Mouse (Mus musculus): ENCODE results near the gene Mt1. TPM values are rescaled to one million over a fixed set of nuclear protein-coding genes. Genes with fewer than 3 reads are reported as not detected.

Gene Mt1
- total RNA-seq, 2 experiments from 2014 or later, result 120 to 233 TPM

- peak; percentile 87 for ATAC-seq (replicated peaks; ENCODE audit: poor library complexity, severe bottlenecking)
Observed at GRCm38 (mm10) chr8:94199202-94199869, 20.5 kb downstream of the Mt1 start.

DNA sequence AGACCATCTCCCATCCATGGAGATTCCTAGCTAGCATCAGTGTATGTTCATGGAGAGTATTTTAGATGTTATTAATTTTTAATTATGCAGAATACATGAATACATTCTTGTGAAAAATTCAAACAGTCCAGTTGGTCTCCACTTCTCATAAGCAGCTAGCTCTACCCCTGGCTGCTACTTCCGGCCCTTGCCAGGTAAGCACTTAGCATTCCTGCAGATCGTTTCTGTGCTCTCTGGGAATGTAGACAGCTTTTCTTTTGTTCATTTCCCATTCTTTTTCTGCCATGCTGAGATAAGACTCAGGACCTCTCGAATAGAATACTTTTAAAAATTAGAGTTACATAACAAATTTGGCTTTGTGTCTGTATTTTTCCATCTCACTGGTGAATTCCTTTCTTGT, 25.2 kb downstream of the Mt1 start:
- ATAC-seq (replicated peaks; ENCODE audit: poor library complexity, severe bottlenecking), result no peak

- peak; percentile 100 for ATAC-seq (replicated peaks; ENCODE audit: poor library complexity, severe bottlenecking)
Observed at GRCm38 (mm10) chr8:94205736-94206135, 26.9 kb downstream of the Mt1 start.

DNA sequence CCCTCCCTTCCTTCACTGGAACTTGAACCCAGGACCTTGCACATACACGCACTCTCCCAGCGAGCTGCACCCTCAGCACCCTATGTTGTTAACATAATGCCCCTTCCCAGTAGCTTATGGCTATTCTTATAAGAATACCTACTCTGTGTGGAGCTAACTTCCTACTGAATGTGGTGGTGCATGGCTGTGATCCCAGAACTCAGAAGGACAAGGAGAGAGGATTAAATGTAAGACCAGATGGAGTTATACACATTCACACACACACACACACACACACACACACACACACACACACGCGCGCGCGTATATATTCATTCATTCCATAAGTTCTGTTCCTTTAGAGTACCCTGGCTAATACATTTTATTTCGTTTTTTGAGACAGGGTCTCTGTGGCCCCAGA, 27.4 kb downstream of the Mt1 start:
- ATAC-seq (replicated peaks; ENCODE audit: poor library complexity, severe bottlenecking), result no peak

DNA sequence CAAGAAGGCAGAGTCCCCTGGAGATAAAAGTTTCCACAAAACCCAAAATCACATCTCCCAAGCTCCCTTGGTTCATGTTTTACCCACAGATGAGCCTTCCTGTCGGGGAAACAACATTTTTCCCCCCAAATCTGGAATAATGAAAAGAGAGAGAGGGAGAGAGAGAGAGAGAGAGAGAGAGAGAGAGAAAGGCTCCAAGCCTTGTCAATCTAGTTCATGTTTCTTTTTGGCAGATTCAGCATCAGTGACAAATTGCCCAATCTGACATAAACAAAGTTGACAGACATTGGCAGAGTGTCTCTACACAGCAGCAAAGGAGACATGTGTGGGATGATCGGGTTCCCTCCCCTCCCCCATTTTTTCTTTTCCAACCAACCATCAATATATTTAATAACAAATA, 28.6 kb downstream of the Mt1 start:
- ATAC-seq (replicated peaks; ENCODE audit: poor library complexity, severe bottlenecking), result no peak

- ATAC-seq (replicated peaks; ENCODE audit: poor library complexity, severe bottlenecking), result no peak
Observed at GRCm38 (mm10) chr8:94209639-94210038, 30.8 kb downstream of the Mt1 start.

DNA sequence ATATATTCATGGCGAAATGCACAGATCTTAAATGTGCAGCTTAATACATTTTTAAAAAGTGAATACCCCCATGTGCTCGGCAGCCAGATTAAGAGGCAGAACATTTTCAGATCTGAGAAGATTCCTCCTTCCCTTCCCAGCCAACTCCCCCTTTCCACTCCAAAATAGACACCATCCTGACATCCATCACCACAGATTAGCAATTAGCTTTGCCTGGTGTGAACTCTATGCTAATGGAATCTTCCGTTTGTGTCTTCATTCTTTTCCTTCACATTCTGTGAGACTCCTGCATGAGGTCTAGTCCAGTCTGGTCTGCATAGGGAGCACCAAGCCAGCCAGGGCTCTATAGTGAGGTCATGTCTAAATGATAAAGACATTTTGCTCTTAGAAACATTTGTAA, 31.3 kb downstream of the Mt1 start:
- ATAC-seq (replicated peaks; ENCODE audit: poor library complexity, severe bottlenecking), result no peak

GRCm38 (mm10) chr8:94213819-94214218, 34.9 kb downstream of the Mt1 start:
- ATAC-seq (replicated peaks; ENCODE audit: poor library complexity, severe bottlenecking), result no peak

- peak; percentile 95 for ATAC-seq (replicated peaks; ENCODE audit: poor library complexity, severe bottlenecking)
Observed at GRCm38 (mm10) chr8:94214252-94215173, 35.6 kb downstream of the Mt1 start, which contains the start of gene Nup93. TSS of gene Nup93 (plus strand) at chr8:94214564.

DNA sequence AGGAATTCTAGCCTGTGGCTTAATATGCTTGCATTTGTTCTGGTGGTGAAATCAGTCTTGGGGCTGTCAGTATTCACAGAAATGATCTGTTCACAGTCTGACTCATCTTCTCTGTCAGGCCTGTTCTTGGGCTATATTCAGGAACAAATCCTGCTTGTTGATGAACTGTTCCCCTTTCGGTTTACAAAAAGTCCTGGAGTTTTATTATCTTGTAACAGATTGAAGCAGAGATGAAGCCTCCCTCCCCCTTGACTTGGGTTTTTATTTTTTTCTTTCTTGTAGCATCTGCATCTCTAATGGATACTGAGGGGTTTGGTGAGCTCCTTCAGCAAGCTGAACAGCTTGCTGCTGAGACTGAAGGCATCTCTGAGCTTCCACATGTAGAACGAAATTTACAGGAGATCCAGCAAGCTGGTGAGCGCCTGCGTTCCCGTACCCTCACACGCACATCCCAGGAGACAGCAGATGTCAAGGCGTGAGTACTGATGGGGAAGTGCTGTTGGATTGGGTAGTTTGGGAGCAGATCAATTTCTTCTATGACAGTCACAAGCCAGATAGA, 48.6 kb downstream of the Mt1 start:
- no peak for ATAC-seq (replicated peaks; ENCODE audit: poor library complexity, severe bottlenecking)

Other genes starting within 250 kb of the Mt1 start
- 32.8 and 34.2 TPM in 2 replicates for gene Amfr, start 166.2 kb upstream of the Mt1 start, total RNA-seq (2014; fragmentation: Nextera tagmentation)
- 55.4 and 73.8 TPM in 2 replicates for gene Amfr, start 166.2 kb upstream of the Mt1 start, total RNA-seq (2017)
- 115 and 133 TPM in 2 replicates for gene Nudt21, start 142.1 kb upstream of the Mt1 start, total RNA-seq (2014; fragmentation: Nextera tagmentation)
- 140 and 162 TPM in 2 replicates for gene Nudt21, start 142.1 kb upstream of the Mt1 start, total RNA-seq (2017)
- 36.1 and 38.6 TPM in 2 replicates for gene Ogfod1, start 141.9 kb upstream of the Mt1 start, total RNA-seq (2014; fragmentation: Nextera tagmentation)
- gene Ogfod1, start 141.9 kb upstream of the Mt1 start, total RNA-seq (2017), result 19.7 and 21.8 TPM in 2 replicates
- gene Bbs2, start 80.2 kb upstream of the Mt1 start, total RNA-seq (2014; fragmentation: Nextera tagmentation), result 3.8 and 17.6 TPM in 2 replicates
- 5.1 and 15.6 TPM in 2 replicates for gene Bbs2, start 80.2 kb upstream of the Mt1 start, total RNA-seq (2017)
- gene Mt4, start 41.9 kb upstream of the Mt1 start, total RNA-seq (2014; fragmentation: Nextera tagmentation), result not detected in 2 replicates
- gene Mt4, start 41.9 kb upstream of the Mt1 start, total RNA-seq (2017), result not detected in 2 replicates
- gene Mt3, start 26.5 kb upstream of the Mt1 start, total RNA-seq (2014; fragmentation: Nextera tagmentation), result not detected in 2 replicates
- not detected in 2 replicates for gene Mt3, start 26.5 kb upstream of the Mt1 start, total RNA-seq (2017)
- gene Mt2, start 6.4 kb upstream of the Mt1 start, total RNA-seq (2014; fragmentation: Nextera tagmentation), result 0.82 and 4.7 TPM in 2 replicates
- gene Mt2, start 6.4 kb upstream of the Mt1 start, total RNA-seq (2017), result 3.9 and 8.7 TPM in 2 replicates
- gene Nup93, start 35.5 kb downstream of the Mt1 start, total RNA-seq (2014; fragmentation: Nextera tagmentation), result 38.9 and 45.1 TPM in 2 replicates
- 45.5 and 46.0 TPM in 2 replicates for gene Nup93, start 35.5 kb downstream of the Mt1 start, total RNA-seq (2017)
- not detected in 2 replicates for gene Slc12a3, start 150.1 kb downstream of the Mt1 start, total RNA-seq (2014; fragmentation: Nextera tagmentation)
- gene Slc12a3, start 150.1 kb downstream of the Mt1 start, total RNA-seq (2017), result 0.26 TPM in 1 of 2 replicates, not detected in the other
- 81.6 and 83.0 TPM in 2 replicates for gene Herpud1, start 207.4 kb downstream of the Mt1 start, total RNA-seq (2014; fragmentation: Nextera tagmentation)
- 80.3 and 95.4 TPM in 2 replicates for gene Herpud1, start 207.4 kb downstream of the Mt1 start, total RNA-seq (2017)